Mouse (Mus musculus): ENCODE measurements around the gene Kyat1.
"Not testable (repeated sequence)": the region's sequence is repeated elsewhere in the genome, so short reads cannot be mapped to it uniquely, and the experiment has no call there.

The Kyat1 gene

DNA sequence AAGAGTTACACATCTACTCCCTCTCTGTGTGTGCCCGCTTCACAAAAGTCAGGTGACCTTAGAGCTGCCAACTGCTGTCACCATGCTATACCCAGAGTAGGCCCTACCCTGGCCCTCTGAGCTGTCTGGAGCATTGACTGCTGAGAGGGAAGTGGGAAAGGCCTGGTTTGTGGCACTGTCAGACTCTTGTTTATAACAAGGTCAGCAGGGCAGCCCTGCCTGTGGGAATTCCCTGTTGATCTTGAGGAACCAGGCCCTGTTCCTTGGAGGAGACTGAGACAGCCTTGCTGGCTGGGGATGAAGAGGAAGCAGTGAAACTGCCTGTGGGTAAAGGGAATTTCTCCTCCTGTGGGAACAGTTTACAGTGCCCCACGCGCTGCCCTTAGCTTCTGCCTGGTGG lies 9.1 kb upstream of the Kyat1 start:
- DNase-seq (ENCODE audit: low read depth, low spot score): no peak

DNA sequence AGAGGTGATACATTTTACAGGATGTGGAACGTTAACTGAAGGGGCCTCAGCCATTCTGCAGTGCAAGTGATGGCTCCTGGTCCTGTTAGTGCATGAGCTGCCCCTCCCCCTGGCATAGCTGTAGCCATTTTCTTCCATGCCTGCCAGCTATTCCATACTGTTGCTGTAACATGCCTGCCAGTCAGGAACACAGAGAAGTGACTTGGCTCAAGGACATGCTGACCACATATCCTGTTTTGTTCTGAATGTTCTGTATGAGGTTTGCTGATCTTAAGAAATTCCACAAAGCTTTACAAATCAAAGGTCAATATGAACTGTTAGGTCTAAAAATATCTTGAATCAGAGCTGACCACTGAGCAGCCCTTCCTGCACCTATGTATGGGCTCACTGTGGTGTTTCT lies 7.3 kb upstream of the Kyat1 start:
- DNase-seq (ENCODE audit: low read depth, low spot score): peak; percentile 32

DNA sequence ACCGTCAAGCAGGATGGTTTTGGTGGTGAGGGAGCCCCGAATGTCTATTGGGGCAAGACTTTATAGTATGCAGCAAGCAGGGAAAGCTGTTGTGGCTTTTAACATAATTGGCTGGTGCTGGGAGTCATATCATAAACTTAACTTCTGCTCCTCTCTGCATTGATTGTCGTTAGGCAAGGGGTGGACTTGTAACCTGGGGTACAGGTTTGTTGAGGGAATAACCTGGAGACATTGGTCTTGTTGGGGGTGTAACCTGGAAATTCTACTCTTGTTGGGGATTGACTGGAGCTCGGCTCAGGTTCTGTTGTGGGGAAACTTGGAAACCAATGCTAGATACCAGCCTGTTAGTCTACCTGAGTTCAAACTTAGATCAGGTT lies 6.5 kb upstream of the Kyat1 start:
- DNase-seq (ENCODE audit: low read depth, low spot score): no peak

DNA sequence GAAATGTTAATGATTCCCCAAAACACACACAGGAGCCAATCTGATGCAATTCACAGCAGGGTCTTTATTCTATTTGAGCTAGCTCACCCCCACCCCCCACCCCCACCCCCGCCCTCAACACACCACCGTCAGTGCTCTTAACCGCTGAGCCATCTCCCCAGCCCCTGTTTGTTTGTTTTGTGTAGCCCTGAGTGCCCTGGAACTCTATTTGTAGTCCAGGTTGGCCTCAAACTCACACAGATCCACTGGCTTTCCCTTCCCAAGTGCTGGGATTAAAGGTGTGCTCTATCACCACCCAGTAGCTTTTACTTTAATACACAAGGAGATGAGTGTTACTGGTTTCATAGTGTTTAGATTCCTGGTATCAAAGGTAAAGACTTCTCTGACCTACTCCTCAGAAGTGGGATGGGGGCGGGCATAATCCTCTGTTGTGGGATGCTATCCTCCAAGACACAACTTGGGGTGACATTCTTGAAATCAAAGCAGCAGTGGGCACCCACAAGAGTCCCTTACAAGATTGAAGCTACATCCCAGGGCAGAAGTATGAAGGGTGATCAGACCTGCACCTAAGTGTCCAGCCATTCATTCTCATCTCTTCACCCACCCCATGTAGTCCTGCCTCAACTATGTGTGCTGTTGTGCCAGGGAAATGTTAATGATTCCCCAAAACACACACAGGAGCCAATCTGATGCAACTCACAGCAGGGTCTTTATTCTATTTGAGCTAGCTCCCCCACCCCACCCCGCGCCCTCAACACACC lies 5.9 kb upstream of the Kyat1 start:
- no peak for DNase-seq (ENCODE audit: low read depth, low spot score)

DNA sequence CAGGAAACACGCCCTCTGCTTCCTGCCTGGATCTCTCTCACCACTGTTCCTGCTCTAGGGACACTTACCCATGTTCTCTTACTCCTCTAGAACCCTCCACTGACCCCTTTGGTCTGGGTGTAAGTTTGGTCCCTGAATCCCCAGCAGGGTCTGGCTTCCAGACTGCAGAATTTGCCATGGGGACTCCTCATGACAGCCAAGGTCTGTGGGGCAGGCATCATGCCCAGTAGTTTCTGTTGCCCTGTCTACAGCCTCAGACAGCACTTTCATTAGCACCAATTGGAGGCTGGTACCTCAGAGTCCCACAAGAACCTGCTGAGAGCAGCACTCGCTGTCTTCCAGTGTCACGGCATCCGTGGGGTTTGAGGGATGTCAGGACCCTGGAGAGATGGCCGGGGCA lies 2.2 kb upstream of the Kyat1 start:
- DNase-seq (ENCODE audit: low read depth, low spot score): no peak

DNA sequence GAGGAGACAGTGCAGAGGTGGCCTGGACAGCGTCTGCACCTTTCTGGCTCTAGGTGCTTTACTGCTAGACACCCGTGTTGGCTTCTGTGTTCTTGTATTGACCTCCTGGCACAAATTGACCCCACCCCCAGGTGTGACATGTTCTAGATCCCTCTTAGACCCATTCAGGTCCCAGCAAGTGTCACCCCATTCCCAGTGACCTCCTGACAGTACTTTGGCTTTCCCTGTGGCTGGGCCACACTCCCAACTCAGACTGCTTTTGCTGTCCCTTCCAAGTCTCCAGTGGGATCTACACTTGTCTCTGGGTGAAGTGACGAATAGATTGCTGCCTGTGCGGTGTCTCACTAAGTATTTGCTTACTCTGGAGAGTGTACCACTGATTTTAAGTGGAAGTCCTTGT lies 1.8 kb upstream of the Kyat1 start:
- DNase-seq (ENCODE audit: low read depth, low spot score): no peak

DNA sequence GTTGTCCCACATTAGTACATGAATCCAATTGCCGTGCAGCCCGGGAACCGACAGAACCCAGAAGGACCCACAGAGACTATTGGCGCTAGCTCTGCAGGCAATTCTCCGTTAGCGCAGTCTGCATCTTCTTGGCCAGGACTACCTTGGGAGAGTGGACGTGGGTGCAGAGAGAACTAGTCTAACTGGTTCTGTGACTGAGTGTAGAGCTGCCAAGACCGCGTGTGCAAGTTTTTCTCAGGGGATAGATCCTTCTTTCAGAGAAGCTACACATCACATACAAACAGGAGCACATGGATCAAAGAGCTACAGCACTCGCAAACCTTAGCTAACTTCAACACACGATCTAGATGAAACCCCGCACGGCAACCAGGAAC lies 405 bp downstream of the Kyat1 start:
- no peak for DNase-seq (ENCODE audit: low read depth, low spot score)

DNA sequence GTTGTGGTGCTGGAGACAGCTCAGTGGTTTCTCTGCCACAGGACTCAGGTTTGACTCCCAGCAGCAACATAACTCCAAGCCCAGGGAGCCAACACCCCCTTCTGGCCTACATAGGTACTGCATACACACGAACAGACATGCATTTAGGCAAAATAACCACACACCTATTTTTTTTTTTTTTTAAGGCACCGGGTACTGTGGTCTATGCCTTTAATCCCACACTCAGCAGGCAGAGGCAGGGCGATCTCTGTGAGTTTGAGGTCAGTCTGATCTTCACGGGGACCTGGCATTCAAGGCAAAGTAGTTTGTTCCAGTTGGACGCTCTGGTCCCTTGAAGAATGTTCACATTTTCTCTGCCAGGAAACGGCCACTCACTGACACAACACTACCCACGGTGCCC lies 2.2 kb downstream of the Kyat1 start:
- DNase-seq (ENCODE audit: low read depth, low spot score): peak; percentile 55

DNA sequence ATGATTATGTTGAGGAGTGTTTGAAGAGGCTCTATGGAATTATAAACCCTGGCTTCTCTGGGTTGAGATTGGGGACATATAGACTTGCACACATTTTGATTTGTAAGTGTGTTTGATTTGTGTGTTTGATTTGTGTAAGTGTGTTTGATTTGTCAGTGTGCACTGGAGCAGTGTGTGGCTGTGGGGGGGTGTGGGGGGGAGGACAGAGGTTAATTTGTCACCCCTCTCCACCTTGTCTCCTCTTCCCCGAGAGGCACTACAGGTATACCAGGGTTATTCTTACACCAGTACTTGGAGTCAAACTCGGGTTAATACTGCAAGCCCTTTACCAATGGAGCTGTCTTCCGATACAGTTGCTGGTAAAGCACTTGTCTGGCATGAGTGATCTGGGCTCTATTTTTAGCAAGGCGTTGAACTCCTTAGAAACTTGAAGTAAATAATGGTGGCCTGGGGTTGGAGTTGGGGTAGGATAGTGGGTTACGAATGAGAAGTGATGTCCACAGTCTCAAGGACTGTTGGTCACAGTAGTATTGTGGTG lies 5.2 kb downstream of the Kyat1 start:
- no peak for DNase-seq (ENCODE audit: low read depth, low spot score)

DNA sequence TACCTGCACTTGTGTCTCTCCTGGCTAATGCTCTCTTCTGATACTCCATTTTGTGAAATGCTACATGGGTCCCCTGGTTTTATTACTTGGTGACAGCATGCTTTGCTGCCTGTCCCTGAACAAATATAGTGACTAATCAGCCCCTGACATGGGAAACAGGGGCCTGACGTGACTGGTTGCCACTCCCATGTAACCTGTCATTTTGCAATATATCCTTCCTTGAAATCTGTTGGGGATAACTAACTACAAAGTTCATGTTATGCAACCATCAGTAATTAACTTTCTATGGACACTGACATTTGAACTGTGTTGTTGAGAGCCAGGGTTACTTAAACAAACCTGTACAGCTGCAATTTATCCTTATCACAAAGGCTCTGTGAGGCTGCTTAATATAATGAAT lies 5.7 kb downstream of the Kyat1 start:
- DNase-seq (ENCODE audit: low read depth, low spot score): no peak

DNA sequence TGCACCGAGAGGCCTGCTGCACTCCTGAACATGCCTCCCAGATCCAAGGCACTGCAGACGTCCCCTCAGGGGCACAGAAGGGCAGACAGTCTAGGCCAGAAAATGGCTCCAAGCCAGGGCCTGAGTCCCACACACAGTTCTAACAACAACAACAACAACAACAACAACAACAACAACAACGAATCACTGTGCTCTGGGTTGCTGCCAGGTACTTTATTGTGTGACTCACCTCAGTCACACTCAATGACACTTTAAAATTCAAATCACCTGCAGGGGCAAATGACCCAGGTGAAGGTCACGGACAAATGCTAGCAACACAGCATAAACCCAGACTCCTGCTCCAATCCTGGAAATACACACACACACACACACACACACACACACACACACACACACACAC lies 7.6 kb downstream of the Kyat1 start:
- no peak for DNase-seq (ENCODE audit: low read depth, low spot score)

DNA sequence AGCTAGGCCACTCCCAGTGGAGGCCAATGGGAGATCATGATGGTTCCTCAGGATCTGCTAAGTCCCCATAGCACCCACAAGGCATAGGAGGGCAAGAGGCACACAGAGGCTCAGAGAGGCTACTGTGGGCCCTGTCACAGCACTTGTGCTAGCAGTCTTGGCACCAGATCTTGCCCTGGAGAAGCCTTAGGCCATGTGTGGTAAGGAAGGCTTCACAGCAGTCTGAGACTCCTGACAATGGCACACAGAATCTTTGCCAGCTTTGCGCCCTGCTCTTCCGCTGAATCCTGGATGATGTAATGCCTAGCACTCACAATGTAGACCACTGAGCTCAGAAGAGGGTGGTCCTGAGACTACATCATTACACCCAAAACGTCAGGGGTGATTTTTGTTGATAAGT lies 11.0 kb downstream of the Kyat1 start:
- no peak for DNase-seq (ENCODE audit: low read depth, low spot score)

DNA sequence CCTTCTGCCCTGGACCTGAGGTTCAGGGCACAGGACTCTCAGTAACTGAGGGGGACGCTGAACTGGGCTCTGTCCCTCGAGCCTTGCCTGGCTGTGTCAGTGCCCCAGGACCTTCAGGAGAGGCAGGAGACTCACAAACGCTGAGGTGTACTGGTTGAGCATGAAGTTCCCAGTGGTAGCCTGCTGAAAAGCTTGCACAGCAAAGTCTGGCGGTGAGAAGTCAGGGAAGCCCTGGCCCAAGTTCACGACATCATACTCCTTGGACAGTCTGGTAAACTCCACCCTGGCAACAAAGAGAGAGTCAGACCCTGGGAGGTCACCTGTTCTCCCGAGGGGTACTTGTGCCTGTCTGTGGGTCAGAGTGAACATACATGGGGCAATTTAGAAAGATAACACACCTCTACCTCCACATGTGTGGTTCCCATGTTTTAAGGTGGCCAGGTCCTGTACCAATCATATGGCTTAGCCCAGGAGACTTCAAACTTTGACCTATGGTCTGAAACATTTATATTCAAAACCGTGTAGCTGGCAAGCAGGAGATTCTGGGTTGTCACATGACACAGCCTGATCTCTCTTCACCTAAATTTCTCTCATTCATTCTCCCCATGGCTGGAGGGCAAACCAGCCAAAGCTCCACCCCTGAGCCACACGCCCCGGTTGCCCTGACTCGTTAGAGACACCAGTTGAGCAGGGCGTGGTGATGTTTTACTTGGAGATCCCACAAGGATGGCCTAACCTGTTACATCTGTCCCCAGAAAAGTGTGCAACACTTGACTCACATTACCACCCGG lies 13.7 kb downstream of the Kyat1 start:
- DNase-seq (ENCODE audit: low read depth, low spot score): no peak

DNA sequence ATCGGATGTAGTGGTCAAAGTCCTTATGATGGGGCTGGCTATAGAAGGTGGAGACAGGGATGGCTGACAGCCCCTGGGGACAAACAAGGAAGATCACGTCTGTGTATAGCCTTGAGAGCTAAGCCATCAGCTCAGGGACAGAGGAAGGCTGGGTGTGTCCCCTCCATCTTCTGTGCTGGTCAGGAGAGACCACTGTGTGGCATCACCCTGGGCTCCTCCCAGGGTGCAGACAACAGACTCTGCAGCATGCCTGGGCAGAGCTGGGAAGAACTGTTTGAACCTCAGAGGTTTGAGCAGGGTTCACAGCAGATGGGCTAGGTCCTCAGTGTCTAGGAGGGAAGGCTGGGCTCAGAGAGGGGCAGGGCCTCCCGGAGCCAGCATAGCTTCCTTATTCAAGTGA lies 20.0 kb downstream of the Kyat1 start:
- DNase-seq (ENCODE audit: low read depth, low spot score): no peak

DNA sequence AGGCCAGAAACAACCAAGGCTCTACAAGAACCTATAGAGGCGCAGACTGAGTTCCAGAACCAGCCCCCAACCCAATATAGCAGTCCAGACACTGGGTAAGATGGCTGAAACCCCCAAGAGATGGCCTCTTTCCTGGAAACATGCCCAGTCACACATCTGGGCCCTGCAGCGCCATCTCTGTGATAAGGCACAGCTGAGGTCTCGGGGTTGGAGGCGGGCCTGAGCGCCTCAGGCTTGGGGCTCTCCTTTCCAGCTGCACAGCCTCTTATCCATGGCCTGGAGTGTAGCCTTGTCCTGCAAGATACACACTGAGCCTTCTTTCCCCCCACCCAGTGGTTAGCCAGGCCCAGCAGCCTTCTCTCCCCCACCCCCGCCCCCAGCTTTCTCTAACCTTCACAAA lies 20.4 kb downstream of the Kyat1 start:
- no peak for DNase-seq (ENCODE audit: low read depth, low spot score)

DNA sequence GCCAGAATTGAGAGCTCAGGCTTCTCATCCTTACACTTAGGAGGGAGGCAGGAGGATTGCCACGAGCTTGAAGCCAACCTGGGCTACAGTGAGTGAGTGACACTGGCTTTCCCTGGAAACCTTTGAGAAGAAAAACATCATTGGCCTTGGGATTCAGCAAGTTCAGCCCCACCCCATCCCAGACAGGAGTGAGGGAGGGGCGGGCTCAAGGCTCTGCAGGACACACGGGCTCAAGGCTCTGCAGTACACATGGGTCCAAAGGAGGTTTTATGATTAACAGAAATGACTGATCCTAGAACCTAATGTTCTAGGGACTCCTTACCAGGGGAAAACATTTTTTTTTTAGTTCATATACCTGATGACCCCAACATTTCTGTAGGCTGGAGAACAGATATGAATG lies 21.9 kb downstream of the Kyat1 start:
- no peak for DNase-seq (ENCODE audit: low read depth, low spot score)

DNA sequence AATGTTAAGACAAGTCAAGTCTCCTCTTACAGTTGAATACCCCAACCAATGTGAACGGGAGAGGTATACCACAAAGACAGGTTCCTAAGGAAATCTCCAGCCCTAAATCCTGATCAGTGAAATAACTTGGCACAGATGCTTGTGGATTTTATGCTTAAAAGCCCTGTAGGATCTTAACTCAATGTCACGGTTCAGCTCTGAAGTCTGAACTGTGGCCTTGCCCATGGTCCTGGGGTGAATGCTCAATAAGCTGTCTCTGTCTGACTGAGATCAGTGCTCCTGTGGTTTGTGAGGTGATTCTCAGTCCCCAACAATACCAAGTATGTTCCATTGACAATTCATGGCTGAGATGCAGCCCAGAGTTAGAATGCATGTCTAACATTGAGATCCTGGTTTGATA lies 23.2 kb downstream of the Kyat1 start:
- DNase-seq (ENCODE audit: low read depth, low spot score): no peak

DNA sequence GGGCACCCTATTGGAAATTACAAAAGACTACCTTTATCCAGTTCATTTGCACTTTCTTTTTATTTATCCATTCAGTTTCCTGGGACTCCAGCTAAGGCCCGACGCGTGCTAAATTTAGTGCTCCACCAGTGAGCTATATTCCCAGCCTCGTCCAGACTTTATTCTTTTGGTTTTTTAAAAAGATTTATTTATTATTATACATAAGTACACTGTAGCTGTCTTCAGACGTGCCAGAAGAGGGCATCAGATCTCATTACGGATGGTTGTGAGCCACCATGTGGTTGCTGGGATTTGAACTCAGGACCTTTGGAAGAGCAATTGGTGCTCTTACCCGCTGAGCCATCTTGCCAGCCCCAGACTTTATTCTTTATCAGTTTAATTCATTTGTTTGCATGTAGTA lies 26.9 kb downstream of the Kyat1 start:
- not testable (repeated sequence) for DNase-seq (ENCODE audit: low read depth, low spot score)

DNA sequence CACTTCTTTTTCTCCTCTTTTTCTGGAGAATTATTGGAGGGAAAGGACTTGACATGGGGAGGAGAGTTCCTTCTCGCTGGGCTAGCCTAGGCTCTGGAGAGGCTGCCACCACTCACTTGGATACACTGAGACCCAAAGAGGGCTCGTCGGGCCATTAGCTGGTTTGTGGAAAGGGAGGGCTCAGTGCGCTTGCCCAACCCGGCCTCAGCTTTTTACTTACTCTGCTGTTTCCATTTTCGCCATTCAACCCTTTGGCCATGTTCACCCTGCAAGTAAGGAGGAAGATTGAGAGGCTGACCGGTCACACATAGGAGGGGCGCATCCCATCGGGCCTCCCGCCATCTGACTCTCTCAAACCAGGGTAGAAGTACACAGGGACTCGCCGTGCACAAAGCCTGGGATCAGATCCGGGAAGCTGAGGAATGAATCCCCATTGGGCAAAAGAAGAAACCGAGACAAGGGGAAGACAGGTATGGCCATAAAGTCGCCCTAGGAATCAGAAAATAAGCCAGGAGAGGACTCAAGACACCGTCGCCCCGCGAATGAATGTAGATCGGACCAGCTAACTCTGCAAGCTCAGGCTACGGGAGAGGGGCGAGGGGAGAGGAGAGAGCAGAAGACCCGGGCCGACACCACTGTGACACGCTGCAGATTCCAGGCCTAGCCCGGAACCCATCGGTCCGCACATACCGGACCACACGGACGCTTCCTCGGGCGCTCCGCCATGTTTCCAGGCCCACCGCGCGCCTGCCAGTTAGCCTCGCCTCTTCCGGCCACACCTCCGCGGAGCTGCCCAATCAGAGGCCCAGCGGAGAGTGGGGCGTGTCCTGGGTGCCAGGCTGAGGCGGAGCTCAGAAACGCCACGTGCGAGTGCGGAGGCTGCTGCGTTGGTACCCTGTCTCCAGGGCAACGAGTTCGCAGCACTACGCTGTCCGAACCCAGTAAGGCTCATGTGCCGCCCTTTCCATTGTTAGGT lies 27.7 kb downstream of the Kyat1 start, which contains the start of gene Spout1:
Gene Spout1 (minus strand): TSS at position 760 of the 976 bp plus-strand sequence.
- DNase-seq (ENCODE audit: low read depth, low spot score): peak; percentile 94

DNA sequence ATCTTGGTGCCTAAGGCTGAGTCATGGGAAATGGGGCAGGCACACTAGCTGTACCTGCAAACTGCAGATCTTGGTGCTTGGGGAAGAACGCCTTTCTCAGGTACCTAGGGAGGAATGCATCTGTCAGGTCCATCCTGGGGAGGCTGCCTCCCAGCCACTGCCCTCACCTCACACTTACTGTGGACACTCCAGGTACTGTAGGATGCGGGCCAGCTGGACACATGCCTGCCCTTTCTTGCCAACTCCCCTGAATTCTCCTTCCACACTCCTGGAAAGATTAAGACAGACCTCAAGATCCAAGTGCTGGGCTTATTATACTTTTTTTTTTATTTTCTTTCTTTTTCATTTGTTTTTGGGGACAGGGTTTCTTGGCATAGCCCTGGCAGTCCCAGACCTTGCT lies 29.1 kb downstream of the Kyat1 start:
- DNase-seq (ENCODE audit: low read depth, low spot score): no peak

DNA sequence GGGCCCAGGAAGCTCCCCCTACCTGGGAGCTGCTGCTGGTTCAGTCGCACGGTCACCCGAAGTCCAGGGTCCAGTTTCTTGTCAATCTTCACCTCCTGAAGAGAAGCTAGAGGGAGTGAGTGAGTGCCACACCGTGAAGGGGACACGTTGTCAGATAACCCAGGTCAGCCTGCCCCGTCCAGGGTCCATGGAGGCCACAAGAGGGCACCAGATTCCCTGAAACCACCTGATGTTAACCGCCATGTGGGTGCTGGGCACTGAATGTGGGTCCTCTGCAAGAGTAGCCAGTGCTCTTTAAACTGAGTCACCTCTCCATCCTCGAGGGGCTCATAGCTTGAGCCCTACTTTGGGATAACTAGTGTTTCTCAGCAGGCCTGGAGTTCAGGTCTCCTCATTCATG lies 29.8 kb downstream of the Kyat1 start:
- DNase-seq (ENCODE audit: low read depth, low spot score): no peak

Measured in 3T3-L1 (cell line).